In the genomic region with DNA sequence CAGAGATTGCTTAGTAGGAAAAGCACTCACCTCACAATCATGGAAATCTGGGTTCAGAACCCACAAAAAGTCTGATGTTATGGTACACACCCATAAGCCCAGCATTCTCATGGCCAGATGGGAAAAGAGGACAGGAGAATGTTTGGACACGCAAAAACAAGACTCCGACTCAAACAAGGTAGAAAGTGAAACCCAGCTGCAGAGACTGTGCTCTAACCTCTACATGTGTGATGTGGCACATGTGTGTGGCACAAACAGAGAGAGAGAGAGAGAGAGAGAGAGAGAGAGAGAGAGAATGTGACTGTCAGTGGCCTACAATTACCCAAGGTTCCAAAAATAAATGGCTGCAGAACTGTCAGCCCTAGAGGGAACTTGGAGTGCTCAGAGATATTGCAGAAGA, we compare ENCODE assay signal across 25 mouse cellular contexts.
"Had no signal": no experiment of that assay in that cellular context is flagged by ENCODE, and none has a peak within 500 bp of the region (broad histone marks: within the 10 kb centered on the region; RNA-seq: fewer than 3 reads in every experiment).

No protein-coding gene starts in this region.

- H3K9me3 ChIP-seq: embryonic facial prominence, embryonic 10.5 days; embryonic facial prominence, embryonic 12.5 days; embryonic facial prominence, embryonic 13.5 days; embryonic facial prominence, embryonic 15.5 days; forebrain, embryonic 10.5 days; forebrain, embryonic 12.5 days; forebrain, embryonic 13.5 days; forebrain, embryonic 15.5 days had no signal

- H3K4me1 ChIP-seq: embryonic facial prominence, embryonic 10.5 days; embryonic facial prominence, embryonic 12.5 days; embryonic facial prominence, embryonic 13.5 days; embryonic facial prominence, embryonic 15.5 days; forebrain, embryonic 10.5 days; forebrain, embryonic 12.5 days; forebrain, embryonic 13.5 days; forebrain, embryonic 15.5 days had no signal

- H3K36me3 ChIP-seq: embryonic facial prominence, embryonic 10.5 days; embryonic facial prominence, embryonic 12.5 days; embryonic facial prominence, embryonic 13.5 days; embryonic facial prominence, embryonic 15.5 days; forebrain, embryonic 10.5 days; forebrain, embryonic 12.5 days; forebrain, embryonic 15.5 days had no signal

- H3K9ac ChIP-seq: embryonic facial prominence, embryonic 12.5 days; embryonic facial prominence, embryonic 13.5 days; embryonic facial prominence, embryonic 15.5 days; forebrain, embryonic 12.5 days; forebrain, embryonic 13.5 days; forebrain, embryonic 15.5 days; forebrain, postnatal 0 days had no signal

- H3K27ac ChIP-seq: embryonic facial prominence, embryonic 10.5 days; embryonic facial prominence, embryonic 12.5 days; embryonic facial prominence, embryonic 13.5 days; embryonic facial prominence, embryonic 15.5 days; forebrain, embryonic 10.5 days; forebrain, embryonic 12.5 days; forebrain, embryonic 13.5 days; forebrain, embryonic 15.5 days; gastrocnemius, adult 2 months; heart, adult 2 months had no signal

- H3K4me3 ChIP-seq: embryonic facial prominence, embryonic 10.5 days; embryonic facial prominence, embryonic 12.5 days; embryonic facial prominence, embryonic 13.5 days; embryonic facial prominence, embryonic 15.5 days; erythroblast, embryonic 14.5 days; forebrain, embryonic 10.5 days; forebrain, embryonic 12.5 days; forebrain, embryonic 13.5 days; forebrain, embryonic 15.5 days; gastrocnemius, adult 2 months; heart, adult 2 months had no signal

- H3K27me3 ChIP-seq: embryonic facial prominence, embryonic 12.5 days; embryonic facial prominence, embryonic 13.5 days; embryonic facial prominence, embryonic 15.5 days; forebrain, embryonic 12.5 days; forebrain, embryonic 13.5 days; forebrain, embryonic 15.5 days had no signal

- DNase-seq: cerebellum, adult 9-10 months; cerebellum, adult 9-11 months; cerebellum, postnatal 10 days; cerebellum, postnatal 14 days; cerebellum, postnatal 25 days; cerebellum, postnatal 36 days; embryo, embryonic 11 days; forebrain, postnatal 0 days; gastrocnemius, adult 2 months; gastrocnemius, postnatal 10 days; gastrocnemius, postnatal 14 days; gastrocnemius, postnatal 25 days; gastrocnemius, postnatal 36 days; heart, adult 11 months; heart, adult 18-20 months; heart, adult 2 months had no signal

- H3K4me2 ChIP-seq: embryonic facial prominence, embryonic 12.5 days; embryonic facial prominence, embryonic 13.5 days; embryonic facial prominence, embryonic 15.5 days; forebrain, embryonic 12.5 days; forebrain, embryonic 13.5 days; forebrain, embryonic 15.5 days had no signal
